Mouse (Mus musculus) cerebellum, adult 11 months (tissue): ENCODE data around the gene Aipl1.
A peak's percentile ranks its signal among the peaks of the same experiment; 100 is the strongest.

Experiments used
- DNase-seq: peaks from one replicate; pipeline ENCODE4 v3.0.0; 2022

Gene Aipl1

DNA sequence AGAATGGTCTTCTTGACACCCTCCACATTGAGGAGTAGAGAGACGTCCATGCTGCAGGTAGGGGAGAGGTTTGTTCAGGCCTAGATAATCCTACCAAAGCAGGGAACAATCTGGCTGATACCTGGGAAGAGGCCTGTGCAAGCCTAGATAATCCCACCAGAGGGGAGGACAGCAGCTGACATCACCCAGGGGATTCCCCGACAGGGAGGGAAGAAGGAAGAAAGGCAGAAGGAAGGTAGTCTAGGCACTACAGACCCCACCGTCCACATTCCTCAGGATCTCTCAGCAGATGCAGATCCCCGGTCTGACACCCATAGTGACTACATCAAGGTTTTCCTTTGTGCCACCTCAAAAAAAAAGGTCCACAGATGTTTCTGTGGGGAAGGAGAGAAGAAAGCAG lies at the start of gene Aipl1:
Gene Aipl1, minus strand, starts transcription at position 101 of the 400 bp plus-strand sequence.
- DNase-seq = no peak

DNA sequence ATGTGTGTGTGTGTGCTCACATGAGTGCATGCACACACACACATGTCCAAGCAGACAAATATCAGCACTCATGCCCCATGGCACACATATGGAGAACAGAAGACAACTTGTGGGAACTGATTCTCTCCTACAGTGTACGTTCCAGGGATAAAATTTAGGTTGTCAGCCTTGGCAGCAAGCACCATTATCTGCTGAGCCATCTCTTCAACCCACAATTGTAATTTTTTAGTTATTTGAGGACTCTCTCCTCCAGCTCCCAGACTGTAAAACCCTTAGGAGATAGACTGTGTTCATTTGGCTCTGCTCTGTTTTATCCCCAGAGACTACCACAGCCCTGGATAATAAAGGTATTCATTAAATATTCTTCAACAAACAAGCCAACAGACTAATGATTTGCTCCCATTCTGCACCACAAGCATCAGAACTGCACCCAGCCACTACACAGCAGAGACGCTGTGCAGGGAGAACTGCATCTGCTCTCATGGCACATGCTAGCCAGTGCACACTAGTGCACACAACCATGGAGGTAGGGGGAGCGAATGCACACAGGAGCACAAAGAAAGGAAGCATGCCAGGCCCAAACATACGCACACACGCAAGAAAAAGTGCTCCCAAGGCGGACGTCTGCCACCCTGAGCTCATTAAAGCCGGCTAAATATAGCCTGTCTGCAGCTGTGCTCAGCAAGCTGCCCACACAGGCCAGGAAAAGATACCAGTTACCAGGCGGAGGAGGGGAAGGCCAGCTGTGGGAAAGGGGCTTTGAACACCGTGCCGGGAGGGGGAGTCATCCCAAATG lies 49.1 kb upstream of the Aipl1 start:
- no peak for DNase-seq

DNA sequence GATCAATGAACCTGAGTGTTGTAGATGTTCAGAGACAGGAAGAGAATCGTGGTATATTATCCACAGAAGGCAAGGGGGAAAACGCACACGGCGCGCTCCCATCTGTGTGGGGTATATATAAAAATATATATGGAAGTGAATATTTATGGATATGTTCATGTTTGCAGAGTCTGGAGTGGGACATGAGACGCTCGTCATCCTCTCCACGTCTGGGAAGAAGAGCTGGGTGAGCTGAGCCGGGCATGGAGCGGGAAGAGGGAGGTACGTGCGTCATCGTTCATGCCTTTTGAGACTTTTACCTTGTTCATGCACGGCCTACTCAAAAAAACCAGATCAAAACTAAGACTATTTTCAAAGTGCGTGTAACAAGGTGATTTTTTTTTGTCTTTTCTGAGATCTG lies 47.0 kb upstream of the Aipl1 start:
- no peak for DNase-seq

DNA sequence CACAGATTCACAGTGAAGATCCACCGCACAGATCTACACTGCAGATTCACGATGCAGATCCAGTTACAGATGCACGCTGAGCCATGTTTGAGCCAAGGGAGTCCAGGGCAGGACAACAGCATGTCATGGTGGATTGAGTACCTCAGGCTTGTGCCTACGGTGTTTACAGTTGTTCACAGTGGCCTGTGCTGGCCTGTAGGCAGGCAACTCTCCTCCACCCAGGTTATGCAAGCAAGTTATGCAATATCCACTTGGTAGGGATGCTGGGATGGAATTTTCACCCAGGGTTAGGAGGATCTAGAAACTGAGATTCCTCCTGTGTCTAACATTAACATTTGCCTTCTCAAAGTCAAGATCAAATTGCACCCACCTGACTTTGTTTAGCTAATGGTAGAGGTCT lies 45.3 kb upstream of the Aipl1 start:
- DNase-seq = no peak

DNA sequence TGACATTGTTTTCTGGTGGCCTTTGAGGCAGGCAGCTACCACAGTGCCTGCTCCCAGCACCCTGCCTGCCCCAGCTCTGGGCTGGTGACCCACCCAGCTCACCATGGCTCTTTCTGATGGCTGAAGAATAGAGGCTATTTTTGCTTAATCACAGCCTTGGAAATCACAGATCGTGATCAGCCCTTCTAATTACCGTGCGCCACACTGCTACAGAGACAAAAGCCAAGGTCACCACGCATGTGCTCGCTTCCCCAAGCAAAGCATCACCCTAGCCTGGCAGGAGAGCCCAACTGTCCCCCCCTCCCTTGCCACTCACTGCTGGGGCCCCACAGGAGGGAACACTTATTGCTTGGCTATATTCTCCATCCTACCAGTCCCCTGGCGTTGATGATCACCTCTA lies 43.2 kb upstream of the Aipl1 start:
- no peak for DNase-seq

DNA sequence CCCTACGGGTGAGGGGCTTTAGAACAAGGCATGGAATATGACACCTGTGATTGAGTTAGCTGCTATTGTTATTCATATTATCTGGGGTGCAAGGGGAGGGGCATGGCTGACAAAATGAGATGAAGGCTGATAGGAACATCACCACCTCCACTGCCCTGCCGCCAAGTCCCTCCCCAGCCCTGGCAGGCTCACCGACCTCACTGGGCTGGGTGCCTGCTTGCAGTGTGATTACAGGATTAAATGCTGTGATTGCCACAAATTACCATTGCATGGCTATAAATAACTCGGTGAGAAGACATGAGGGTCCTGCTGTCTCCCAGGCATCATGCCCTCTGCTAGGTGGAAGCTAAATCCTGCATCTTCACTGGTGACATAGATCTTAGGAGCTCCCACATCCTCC lies 41.3 kb upstream of the Aipl1 start:
- DNase-seq = no peak

DNA sequence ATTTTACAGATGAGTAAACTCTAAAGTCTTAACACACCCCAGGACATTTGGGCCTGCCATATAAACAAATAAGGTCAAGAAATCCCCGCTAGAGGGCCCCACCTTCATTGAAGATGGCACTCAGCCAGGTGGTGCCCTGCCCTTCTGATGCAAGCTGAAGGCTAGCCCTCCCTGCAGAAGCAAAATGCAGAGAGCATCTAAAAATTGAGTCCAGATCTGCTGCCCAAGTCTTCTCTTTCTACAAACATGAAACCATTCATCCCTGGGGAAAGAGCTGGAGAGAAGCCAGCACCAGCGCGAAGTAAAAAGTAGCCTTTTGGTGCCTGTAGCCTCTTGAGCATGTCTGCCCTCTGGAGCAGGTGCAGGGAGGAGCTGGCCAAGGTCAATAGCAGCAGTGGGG lies 40.7 kb upstream of the Aipl1 start:
- no peak for DNase-seq

DNA sequence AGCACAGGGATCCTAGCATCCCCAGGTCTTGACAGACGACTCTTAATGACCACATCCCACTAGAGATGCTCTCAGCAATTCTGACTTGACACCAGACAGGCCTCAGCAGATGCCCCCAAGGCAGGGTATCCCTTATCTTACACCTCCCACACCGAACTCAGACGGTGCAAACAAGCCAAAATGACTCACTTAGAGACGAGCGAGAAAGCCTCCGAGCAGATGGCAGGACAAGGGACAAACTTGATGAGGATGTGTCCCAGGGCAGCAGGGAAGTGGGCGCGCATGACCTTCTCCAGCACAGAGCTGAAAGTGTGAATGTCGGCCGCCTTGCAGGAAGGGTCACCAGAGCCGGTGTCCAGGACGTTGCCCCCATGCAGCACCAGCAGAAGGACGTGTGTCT lies 36.9 kb upstream of the Aipl1 start:
- no peak for DNase-seq

DNA sequence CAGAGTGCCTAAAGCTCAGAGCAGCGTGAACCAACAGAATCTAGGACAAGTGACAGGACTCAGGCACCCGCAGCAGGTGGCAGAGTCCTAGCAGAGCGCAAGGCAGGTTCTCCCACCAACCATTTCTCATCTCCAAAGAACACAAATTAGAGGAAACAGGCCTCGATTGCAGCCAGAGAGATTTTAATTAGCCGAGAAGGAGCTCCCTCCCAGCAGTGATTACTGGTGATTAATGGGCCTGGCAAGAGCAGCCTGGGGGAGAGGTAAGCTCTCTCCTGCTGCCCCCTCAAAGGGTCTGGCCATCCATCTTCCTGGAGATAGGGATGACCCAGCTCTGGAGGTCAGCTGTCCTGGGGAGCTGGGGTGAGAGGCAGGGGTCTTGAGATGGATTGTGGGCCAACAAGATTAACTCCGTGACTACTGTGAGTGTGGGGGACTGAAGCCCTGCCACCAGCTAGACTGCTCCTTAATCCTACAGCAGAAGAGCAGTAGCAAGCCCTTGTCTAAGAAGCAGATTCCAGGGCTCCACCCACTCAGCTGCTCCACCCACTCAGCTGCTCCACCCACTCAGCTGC lies 35.1 kb upstream of the Aipl1 start:
- no peak for DNase-seq

DNA sequence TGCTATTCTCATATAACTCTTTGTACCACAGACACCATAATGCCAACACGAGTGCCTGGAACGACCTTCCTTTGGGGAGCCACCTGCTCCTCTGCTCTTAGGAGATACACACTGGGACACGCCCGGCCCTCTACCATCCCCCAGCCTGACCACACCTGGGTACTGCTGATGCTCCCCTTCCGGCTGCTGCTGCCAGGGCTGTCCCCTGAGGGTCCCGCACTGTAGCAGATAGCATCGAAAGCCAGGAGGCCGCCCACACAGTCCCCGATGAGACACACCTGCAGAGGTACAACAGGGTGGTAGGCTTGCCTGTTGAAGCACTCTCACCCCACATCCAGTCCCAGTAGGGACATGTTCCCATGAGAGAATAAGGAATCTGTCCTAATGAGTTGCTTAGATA lies 33.4 kb upstream of the Aipl1 start:
- no peak for DNase-seq

DNA sequence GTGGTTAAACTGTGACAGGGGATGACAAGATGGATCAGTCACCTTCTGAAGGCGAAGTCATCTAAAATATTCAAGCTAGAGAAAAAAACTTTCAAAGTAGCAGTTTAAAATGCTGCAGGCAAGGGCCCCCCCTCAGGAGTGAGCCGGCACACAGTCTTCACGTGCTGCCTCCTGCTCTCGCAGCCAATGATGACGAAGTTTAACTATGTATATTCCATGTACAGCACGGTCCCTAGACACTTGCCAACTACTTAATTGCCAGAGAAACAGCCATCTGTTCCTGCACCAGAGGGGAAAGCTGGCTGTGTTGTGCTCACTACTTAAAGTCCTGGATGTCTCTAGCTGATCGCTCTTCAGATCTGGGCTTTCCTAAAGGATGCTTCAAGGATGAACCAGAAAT lies 30.7 kb upstream of the Aipl1 start:
- DNase-seq = peak; percentile 49

DNA sequence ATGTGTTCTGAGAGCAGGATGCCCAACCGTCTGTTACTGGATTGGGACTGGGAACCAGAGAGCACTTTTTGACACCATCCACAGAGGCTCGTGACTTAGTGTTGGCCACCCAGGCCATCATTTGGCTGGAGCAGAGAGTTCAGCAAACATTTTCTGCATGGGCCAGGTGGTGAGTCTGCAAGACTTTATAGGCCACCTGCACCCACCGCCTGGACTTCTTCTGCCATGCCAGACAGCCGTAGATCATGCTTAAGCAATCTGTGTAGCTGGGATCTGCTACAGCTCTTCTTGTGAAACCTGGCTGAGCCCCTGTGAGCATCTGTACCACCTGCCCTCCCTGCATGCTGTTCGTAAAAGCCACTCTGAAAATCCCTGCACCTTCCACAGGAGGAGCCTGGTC lies 30.0 kb upstream of the Aipl1 start:
- peak; percentile 68 for DNase-seq

DNA sequence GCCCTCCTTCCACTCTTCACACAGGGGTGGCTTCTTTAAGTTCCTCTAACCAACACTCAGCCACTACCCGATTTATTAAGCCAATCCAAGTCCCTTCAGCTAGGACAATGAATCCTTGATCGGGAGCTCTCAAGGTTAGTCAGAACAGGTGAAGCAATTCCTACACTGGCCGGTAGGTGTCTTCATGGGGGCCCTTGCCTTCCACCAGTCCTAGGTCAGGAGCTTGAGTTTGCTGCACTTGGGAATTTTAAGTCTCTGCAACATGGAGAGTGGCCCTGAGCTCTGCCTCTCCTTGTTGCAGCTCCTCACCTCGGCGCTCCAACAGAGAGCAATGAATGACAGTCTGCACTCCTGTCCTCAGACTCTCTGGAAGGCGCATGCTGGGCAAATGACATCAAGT lies 29.0 kb upstream of the Aipl1 start:
- DNase-seq = no peak

DNA sequence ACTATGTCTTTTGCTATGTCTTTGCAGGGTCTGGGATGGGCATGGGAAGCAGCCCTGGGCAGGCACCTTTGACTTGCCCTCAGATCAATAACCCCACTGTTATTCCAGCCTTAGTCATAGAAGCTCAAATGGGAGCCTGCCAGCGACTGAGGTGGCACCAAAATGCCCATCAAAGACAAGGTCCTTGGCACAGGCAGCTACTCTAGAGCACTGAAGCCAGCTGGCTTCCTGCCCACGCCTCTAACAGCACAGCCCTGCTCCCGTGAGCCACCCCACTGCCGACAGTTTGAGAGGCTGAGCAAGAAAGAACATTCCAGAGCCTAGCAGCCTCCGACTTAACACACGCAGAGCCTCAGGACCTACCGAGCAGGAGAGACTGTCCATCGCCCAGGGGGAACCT lies 27.8 kb upstream of the Aipl1 start:
- peak; percentile 74 for DNase-seq

DNA sequence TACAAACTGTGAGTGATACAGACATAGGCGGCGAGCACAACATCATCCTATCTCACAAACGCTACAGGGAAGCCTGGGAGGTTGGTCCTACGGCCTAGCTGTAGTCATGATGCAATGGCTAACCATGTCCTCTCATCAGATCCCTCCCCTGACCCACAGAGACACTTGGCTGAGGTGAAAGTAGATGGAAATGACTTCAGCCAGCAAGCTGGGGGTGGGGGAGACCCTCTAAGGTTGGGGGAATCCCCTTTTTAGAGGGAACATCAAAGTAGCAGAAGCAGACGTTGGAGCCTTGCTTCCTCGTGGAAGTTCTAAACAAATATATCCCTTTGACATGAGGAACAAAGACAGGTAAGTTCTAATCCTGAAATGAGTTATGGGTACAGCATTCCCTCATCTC lies 27.1 kb upstream of the Aipl1 start:
- DNase-seq = no peak

DNA sequence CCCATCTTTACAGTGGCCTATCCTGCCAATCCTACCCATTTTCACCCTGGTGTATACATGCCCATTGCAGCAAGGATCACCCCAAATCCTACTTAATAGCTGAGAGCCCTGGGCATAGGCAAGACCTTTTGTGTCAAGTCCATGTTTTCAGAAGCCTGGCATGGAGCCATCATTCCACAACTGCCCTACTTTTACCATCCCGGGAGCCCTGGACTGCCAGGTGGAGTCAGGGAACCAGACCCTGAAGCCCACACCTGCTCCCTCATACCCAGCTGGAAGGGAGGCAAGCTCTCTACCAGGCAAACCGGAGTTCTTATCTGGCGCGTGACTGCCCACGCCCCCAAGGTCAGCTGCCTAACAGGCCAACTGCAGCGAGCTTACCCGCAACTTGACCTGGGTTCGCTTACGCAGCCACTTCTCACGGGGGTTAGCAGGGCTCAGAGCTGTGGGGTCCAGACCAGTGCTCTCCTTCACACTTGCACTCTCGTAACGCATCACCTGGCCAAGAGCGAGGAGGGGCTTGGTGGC lies 23.8 kb upstream of the Aipl1 start:
- no peak for DNase-seq

DNA sequence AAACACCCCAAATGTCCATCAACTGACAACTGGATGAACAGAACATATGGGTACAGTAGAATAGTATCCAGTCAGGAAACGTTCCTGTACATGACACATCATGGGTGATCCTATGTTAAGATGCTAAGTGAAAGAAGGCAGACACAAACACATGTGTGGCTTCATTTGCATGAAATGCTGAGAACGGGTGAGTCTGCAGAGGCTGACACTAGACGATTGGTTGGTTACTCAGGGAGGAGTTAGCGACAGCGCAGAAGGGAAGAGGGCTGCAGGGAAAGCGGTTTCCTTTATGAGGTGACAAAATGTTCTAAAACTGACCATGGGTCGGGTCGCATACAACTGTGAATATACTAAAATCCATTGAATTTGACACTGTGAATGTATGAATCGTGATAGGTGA lies 23.1 kb upstream of the Aipl1 start:
- no peak for DNase-seq

DNA sequence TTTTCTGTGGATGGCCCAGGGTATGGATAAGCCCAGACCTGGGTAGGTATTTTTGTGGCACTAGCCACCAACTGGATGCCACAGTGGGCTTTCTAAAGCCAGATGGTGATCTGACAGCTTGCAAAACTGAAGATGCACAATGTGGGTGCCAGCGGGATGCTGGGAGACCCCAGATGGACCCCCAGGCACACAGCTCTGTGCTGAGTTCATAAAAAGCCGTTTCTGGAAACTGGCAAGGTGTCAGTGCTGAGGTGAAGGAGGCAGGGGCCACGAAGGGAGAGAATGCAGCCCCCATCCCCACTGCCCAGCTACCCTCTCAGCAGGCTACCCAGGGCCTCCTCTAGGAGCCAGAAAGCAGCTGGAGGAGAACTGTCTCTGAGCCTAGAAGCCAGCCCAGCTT lies 19.9 kb upstream of the Aipl1 start:
- DNase-seq = no peak

DNA sequence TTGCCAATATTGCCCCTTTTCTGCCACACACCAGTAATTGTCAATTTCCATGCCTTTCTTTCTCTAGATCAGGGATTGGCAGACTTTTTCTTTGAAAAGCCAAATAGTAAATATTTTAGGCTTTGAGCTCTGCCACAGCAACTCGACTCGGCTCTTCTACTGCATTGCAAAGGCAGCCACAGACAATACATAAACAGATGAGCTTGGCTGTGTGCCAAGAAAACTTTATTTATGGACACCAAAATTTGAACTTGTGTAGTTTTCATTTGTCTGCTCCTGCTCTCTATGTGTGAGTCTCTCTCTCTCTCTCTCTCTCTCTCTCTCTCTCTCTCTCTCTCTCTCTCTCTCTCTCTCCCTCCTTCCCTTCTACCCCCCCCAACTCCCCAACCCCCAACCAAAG lies 17.9 kb upstream of the Aipl1 start:
- DNase-seq = no peak

DNA sequence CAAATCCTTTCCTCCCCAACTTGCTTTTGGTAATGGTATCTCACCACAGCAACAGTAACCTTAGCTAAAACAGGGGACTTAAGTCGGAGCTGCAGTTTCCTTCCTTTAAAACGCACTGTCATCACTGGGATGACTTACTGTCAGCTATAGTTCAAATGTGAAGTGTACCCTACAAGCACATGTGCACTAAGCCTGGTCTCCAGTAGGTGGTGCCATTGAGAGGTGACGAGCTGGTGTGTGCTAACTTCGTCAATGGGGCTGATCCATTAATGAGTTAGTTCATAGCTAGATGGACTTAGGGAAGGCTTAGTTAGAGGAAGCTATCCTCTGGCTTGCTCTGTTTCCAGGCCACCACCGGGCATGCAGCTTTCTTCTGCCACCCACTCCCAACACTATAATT lies 15.3 kb upstream of the Aipl1 start:
- peak; percentile 78 for DNase-seq

DNA sequence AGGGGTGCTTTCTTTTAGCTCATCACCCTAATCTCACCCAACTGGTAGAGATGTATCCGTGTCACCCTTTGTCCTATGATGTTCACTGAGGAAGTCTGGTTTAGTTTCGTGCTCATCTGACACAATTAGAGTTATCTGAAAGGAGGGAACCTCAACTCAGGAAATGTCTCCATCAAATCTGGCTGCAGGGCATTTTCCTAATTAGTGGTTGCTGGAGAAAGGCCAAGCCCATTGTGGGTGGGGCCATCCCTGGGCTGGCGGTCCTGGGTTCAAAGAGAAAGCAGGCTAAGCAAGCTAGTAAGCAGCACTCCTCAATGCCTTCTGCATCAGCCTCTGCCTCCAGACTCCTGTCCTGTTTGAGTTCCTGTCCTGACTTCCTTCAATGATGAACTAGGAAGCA lies 14.9 kb upstream of the Aipl1 start:
- DNase-seq = no peak

DNA sequence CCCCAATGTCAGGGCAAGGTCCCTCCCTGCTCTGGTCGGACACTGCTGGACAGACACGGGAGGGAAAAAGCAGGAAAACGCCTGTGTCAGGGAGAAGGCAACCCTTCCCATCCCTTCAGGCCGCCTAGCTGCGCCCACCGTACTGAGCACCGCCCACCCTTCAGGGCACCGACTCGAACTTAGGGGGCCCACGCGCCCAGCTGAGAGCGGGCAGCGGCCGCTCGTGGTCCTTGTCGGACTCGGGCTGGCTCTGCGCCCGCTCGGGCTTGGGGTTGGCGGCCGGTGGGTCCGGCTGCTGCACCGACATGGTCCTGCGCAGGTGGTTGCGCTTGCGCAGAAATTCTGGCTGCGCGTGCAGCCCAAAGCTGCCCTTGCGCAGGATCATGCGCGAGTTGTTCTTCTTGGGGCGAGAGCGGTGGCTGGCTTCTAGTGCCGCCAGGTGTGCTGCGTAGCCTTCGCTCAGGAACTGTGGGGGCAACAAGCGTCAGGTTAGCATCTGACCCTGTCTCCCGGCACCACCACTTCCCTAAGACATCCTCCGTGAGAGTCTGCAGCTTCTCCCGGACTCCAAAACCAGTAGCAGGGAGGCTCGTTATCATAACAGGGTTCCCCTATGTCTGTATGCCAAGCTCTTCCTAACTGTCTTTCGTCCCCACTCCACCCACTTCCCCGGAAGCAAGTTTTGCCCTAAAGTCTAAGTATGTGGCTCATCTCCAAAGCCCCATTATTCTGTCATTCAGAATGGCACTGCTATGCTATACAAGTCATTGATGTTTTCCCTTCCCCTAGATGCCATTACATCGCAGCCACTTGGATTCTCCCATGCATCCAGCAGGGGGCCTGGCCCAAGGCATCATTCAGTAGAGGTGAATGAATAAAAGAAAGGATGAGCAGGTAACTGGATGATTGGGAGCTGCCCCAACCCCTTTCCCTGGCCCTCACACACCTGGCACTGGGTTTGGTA lies 13.9 kb upstream of the Aipl1 start:
- DNase-seq = no peak

DNA sequence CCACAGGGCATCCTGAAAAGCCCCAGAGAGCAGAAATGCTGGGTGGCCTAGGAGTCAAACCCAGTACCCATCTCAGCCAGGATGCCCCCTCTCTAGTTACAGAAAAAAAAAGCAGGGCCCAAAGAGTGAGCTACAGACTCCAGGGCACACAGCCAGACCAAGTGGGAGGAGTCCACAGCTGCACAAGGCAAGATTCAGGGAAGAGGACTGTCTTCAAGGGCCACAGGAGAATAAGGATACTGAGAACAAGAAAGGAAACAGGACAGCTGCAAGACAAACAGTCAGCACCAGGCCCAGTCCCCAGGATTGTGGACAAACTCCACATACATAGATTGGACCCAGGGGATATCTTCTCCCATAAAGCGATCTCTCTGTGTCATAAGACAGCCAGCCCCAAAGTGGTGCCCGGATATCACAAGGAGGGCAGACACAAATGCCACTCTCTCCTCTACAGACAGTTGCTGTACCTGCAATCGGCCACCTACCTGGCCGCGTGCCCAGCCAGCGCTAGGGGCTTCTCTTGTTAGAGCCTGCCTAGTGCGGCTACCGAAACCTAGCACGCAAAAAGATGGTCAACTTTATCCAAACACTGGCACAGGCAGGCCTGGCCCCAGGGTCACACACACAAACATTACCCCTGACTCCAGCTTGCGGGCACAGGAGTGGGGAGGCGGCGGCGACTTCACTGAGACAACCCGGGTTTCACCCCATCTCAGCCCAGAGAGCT lies 13.0 kb upstream of the Aipl1 start:
- no peak for DNase-seq
